Mouse (Mus musculus) spleen, adult 2 months (tissue): ENCODE results near the gene Ap3b1. TPM values are rescaled to one million over a fixed set of nuclear protein-coding genes. Genes with fewer than 3 reads are reported as not detected.
A peak's percentile ranks its signal among the peaks of the same experiment; 100 is the strongest.

Experiments used
- DNase-seq, 2 experiments: peaks; one replicate each; pipeline versions ENCODE4 v3.0.0 to v3.0.0-alpha.2; 2012 to 2021; ENCODE audit warnings: low spot score in 2 of 2, low read depth in 1 of 2
- H3K27ac ChIP-seq: fragments of 200-500 bp; 2 replicates; pipeline ENCODE4 v1.5.1; 2012; ENCODE audit warnings: low read length, inconsistent platforms; ENCODE audit not compliant: insufficient read depth
- H3K27me3 ChIP-seq: fragments of 200-500 bp; 2 replicates; pipeline ENCODE4 v1.6.1; 2012; ENCODE audit warnings: mild to moderate bottlenecking, moderate library complexity, low read length, inconsistent platforms; ENCODE audit not compliant: control insufficient read depth, insufficient read depth
- H3K36me3 ChIP-seq: fragments of 200-500 bp; 2 replicates; pipeline ENCODE4 v1.6.1; 2012; ENCODE audit warnings: mild to moderate bottlenecking, low read length, inconsistent platforms; ENCODE audit not compliant: control insufficient read depth, insufficient read depth
- H3K4me1 ChIP-seq: fragments of 200-500 bp; 2 replicates; pipeline ENCODE4 v1.6.1; 2011; ENCODE audit warnings: inconsistent platforms; ENCODE audit not compliant: control insufficient read depth, insufficient read depth, insufficient read length
- H3K4me3 ChIP-seq: fragments of 200-500 bp; 2 replicates; pipeline ENCODE4 v1.5.1; 2011; ENCODE audit warnings: mild to moderate bottlenecking, inconsistent platforms; ENCODE audit not compliant: insufficient read depth, insufficient read length; ENCODE audit errors: extremely low read depth
- CTCF ChIP-seq: fragments of 200-500 bp; IDR thresholded peaks from 2 replicates; pipeline ENCODE4 v1.5.1; 2011; ENCODE audit warnings: mild to moderate bottlenecking, inconsistent platforms; ENCODE audit not compliant: insufficient read depth, insufficient read length, insufficient replicate concordance; ENCODE audit errors: extremely low read depth
- POLR2A ChIP-seq: fragments of 200-500 bp; IDR thresholded peaks from 2 replicates; pipeline ENCODE4 v1.6.1; 2011; ENCODE audit warnings: low read depth, low read length, inconsistent platforms
- WGBS: fragments of 180-500 bp; shearing (Covaris S2); methylation state at CpG from one replicate; pipeline ENCODE4 v1.1.7; 2018; 5-methylcytosine and 5-hydroxymethylcytosine counted together
- polyA plus RNA-seq: library from polyadenylated mRNA; depleted of rRNA; stranded (reverse); fragments of >200 nt; gene quantifications from 2 replicates; pipeline ENCODE4 v1.2.3, GENCODE M21; 2012

Gene Ap3b1
- polyA plus RNA-seq, 1 experiment, result 20.7 TPM

GRCm38 (mm10) chr13:94546246-94546645 is 187.5 kb downstream of the Ap3b1 start:
- Histone ChIP-seq H3K36me3 (peaks cover 15% of the 10 kb centered on the region), H3K4me1 (no peaks in the 10 kb centered on the region), H3K27ac (no peak overlapping the region), H3K27me3 (no peaks in the 10 kb centered on the region), H3K4me3 (no peak overlapping the region)
- TF ChIP-seq POLR2A (no peak), CTCF (no peak)
- DNase-seq, result no peak
- WGBS, result 94% methylated on average over 11 of the region's 11 CpGs

GRCm38 (mm10) chr13:94549580-94549979 is 190.8 kb downstream of the Ap3b1 start:
- DNase-seq, result no peak
- no peaks in the 10 kb centered on the region for H3K4me1 ChIP-seq
- peaks cover 4% of the 10 kb centered on the region for H3K36me3 ChIP-seq
- WGBS, result 90% methylated on average over 3 of the region's 3 CpGs
- H3K27me3 ChIP-seq, result no peaks in the 10 kb centered on the region
- H3K4me3 ChIP-seq, result no peak overlapping the region
- no peak overlapping the region for H3K27ac ChIP-seq
- TF ChIP-seq POLR2A (no peak), CTCF (no peak)

- no peaks in the 10 kb centered on the region for H3K4me1 ChIP-seq
- TF ChIP-seq POLR2A (no peak), CTCF (no peak)
- no peaks in the 10 kb centered on the region for H3K27me3 ChIP-seq
- 92% methylated on average over 4 of the region's 4 CpGs for WGBS
- no peak overlapping the region for H3K27ac ChIP-seq
- DNase-seq, result no peak
- peaks cover 4% of the 10 kb centered on the region for H3K36me3 ChIP-seq
- no peak overlapping the region for H3K4me3 ChIP-seq
Observed at GRCm38 (mm10) chr13:94550037-94550436, 191.3 kb downstream of the Ap3b1 start.

GRCm38 (mm10) chr13:94560011-94560410 is 201.3 kb downstream of the Ap3b1 start:
- 12% methylated on average over 3 of the region's 3 CpGs for WGBS
- TF ChIP-seq POLR2A (no peak), CTCF (peak; percentile 67; the same call in 1 of the 2 replicates)
- no peaks in the 10 kb centered on the region for H3K36me3 ChIP-seq
- no peak overlapping the region for H3K4me3 ChIP-seq
- peak; percentile 18 to 56 for DNase-seq
- H3K27me3 ChIP-seq, result no peaks in the 10 kb centered on the region
- no peaks in the 10 kb centered on the region for H3K4me1 ChIP-seq
- no peak overlapping the region for H3K27ac ChIP-seq

- DNase-seq, result no peak
- WGBS, result 92% methylated on average over 11 of the region's 11 CpGs
- H3K4me3 ChIP-seq, result no peak overlapping the region
- H3K4me1 ChIP-seq, result no peaks in the 10 kb centered on the region
- peaks cover 4% of the 10 kb centered on the region; the same call in 1 of the 2 replicates for H3K36me3 ChIP-seq
- TF ChIP-seq CTCF (no peak), POLR2A (no peak)
- H3K27me3 ChIP-seq, result no peaks in the 10 kb centered on the region
- H3K27ac ChIP-seq, result no peak overlapping the region
Observed at GRCm38 (mm10) chr13:94560878-94561277, 202.1 kb downstream of the Ap3b1 start.

GRCm38 (mm10) chr13:94562652-94563339 is 204.0 kb downstream of the Ap3b1 start:
- Histone ChIP-seq H3K27ac (no peak overlapping the region), H3K4me3 (no peak overlapping the region), H3K27me3 (no peaks in the 10 kb centered on the region), H3K36me3 (peaks cover 4% of the 10 kb centered on the region; the same call in 1 of the 2 replicates), H3K4me1 (no peaks in the 10 kb centered on the region)
- TF ChIP-seq CTCF (no peak), POLR2A (no peak)
- WGBS, result 95% methylated on average over 9 of the region's 9 CpGs
- DNase-seq, result no peak

- WGBS, result 93% methylated on average over 8 of the region's 8 CpGs
- no peak for TF ChIP-seq CTCF
- no peak for TF ChIP-seq POLR2A
- Histone ChIP-seq H3K36me3 (peaks cover 4% of the 10 kb centered on the region; the same call in 1 of the 2 replicates), H3K27ac (no peak overlapping the region), H3K27me3 (no peaks in the 10 kb centered on the region), H3K4me3 (no peak overlapping the region), H3K4me1 (no peaks in the 10 kb centered on the region)
- DNase-seq, result no peak
Observed at GRCm38 (mm10) chr13:94563836-94564235, 205.1 kb downstream of the Ap3b1 start.
